Mouse (Mus musculus) heart, postnatal 36 days (tissue): ENCODE measurements around the gene Thbs3. TPM values are rescaled to one million over a fixed set of nuclear protein-coding genes. Genes with fewer than 3 reads are reported as not detected.

Experiments used
- DNase-seq, 2 experiments: peaks; one replicate each; pipeline ENCODE4 v3.0.0; 2021 to 2022
- intact Hi-C: fragments of 180-260 bp; cut with DNase I; formaldehyde crosslinking; loops from one replicate; pipeline ENCODE4 v1.15.1; 2025
- total RNA-seq, 2 experiments: library from RNA; stranded (reverse); gene quantifications; 2 replicates each; pipeline ENCODE4 v1.2.3; 2021

Thbs3 gene
- 1 to 10 TPM; 6.8 to 9.4 TPM for total RNA-seq

DNA sequence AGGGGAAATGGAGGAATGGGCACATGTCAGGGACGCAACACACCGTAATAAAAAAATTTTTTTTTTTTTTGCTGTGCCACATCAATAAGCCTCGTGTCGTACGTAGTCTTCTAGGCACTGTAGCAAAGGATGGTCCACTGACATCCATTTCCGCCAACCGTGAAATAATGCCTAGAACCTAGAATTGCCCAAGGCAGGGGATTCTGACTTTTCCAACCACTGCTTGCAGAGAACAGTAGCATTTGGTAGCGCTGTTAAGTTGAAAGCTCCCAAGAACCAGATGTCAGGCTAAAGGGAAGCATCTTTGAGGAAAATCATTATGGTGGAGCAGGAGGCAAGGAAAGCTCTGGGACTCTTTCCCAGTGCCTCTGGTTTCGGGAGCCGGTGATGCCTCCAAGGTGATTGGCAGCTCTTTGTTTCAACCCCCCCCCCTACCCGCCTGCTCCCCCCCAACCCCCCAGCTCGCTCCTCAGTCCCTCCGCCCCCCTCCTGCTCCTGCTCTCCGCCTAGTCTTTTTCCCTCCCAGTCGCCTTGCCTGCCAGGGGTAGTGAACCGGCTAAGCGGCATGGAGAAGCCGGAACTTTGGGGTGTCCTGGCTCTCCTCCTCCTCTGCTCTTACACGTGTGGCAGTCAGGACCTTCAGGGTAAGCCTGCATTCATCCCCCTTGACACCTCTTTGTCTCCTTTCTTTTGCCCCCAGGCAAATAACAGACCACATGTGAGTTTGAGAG, at the start of gene Thbs3:
Thbs3 (plus strand) TSS at position 500 of the 731 bp plus-strand sequence.
- peak; percentile 37 to 52 for DNase-seq

GRCm38 (mm10) chr3:89165268-89165870, 49.6 kb upstream of the Thbs3 start:
- intact Hi-C loops = loop anchor here (2.0 to 10.0 kb wide), 3 partner anchors 75 to 251 kb away; partner anchors contain the start of gene Msto1
- no peak for DNase-seq

More for the DNA sequence above, at the start of gene Thbs3:
- intact Hi-C loops = loop anchor here (2.0 kb wide), 1 partner anchor 18 kb away; no protein-coding TSS in a partner anchor

- intact Hi-C loops = loop anchor here (10.0 kb wide), 2 partner anchors 222 to 252 kb away; partner anchors contain the start of gene Msto1
- DNase-seq = no peak
These were observed 48.0 kb upstream of the Thbs3 start for GRCm38 (mm10) chr3:89166945-89167344.

- DNase-seq = no peak
- intact Hi-C loops = no loop called here
These were observed 40.1 kb upstream of the Thbs3 start for GRCm38 (mm10) chr3:89174844-89175243.

GRCm38 (mm10) chr3:89175544-89175943, 39.4 kb upstream of the Thbs3 start:
- no peak for DNase-seq
- intact Hi-C loops = no loop called here

DNA sequence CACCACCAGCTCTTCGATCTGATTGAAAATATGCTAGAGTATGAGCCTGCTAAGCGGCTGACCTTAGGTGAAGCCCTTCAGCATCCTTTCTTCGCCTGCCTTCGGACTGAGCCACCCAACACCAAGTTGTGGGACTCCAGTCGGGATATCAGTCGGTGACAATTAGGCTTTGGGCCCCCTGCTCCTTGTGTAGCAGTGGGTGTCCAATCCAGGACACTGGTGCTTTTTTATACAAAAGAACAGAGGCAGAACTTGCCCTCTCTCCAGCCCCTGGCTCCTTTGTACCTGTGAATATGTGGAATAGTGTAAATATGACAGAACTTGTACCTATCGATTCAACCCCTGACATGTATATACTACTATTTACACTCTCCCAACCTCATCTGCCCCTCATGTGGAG, 38.6 kb upstream of the Thbs3 start:
- intact Hi-C loops = no loop called here
- DNase-seq = no peak

DNA sequence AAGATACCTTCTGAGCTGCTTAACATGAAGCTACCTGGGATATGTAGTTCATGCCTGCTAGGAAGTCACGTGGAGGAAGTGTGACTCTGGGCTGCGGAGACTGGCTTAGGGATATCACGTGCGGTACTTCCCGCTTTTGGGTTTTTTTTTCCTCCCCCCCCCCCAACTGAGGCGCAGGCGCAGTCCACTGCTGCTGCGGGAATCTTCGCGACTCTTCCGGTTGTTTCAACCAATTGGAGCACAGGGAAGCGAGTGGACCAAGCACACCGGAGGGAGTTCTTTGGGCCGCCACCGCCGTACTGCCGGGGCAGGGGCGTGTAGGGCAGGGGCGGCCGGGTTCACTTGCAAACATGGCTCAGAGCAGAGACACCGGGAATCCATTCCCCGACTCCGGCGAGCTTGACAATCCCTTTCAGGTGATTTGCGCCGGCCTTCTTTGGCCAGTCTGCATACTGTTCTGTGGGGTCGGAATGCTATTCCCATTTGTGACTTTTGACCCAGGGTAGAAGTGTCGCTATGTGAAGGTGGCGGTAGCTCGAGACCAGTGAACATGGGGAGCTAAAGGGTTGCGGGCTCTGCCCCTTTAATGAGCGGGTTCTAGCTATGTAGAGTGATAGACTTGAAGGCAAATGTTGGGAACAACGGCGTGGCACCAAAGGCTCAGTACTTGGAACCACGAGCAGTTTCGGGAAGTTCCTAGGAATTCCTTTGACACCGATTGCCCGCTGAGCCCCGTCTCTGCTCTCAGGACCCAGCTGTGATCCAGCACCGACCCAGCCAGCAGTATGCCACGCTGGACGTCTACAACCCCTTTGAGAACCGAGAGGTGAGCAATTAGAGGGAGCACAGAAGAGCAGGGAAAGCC, 37.5 kb upstream of the Thbs3 start, which contains the start of gene Scamp3:
Scamp3 (plus strand) TSS at position 232 of the 865 bp plus-strand sequence.
- peak; percentile 78 to 85 for DNase-seq
- intact Hi-C loops = no loop called here

DNA sequence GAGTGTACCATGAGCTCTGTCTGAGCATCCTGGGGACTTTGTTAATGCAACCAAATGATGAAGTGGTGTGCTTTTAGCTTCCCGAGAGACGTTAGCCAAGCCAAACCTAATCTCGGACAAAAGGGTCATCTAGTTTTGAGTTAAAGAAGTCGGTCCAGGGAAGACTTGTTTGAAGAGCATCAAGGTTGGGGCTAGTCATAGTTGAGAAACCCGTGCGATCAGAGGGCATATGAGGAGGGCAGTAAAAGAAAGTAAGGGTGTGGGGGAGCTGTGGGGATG, 36.9 kb upstream of the Thbs3 start:
- no peak for DNase-seq
- intact Hi-C loops = no loop called here

- intact Hi-C loops = no loop called here
- DNase-seq = no peak
These were observed 35.9 kb upstream of the Thbs3 start for GRCm38 (mm10) chr3:89179056-89179455.

GRCm38 (mm10) chr3:89181749-89182500, 33.1 kb upstream of the Thbs3 start:
- intact Hi-C loops = no loop called here
- DNase-seq = no peak

GRCm38 (mm10) chr3:89182531-89183057, 32.4 kb upstream of the Thbs3 start:
- intact Hi-C loops = no loop called here
- no peak for DNase-seq

GRCm38 (mm10) chr3:89183058-89183958, 31.7 kb upstream of the Thbs3 start, which contains the start of gene Fam189b:
Fam189b (plus strand) TSS chr3:89183143.
- peak; percentile 74 to 81 for DNase-seq
- intact Hi-C loops = no loop called here

DNA sequence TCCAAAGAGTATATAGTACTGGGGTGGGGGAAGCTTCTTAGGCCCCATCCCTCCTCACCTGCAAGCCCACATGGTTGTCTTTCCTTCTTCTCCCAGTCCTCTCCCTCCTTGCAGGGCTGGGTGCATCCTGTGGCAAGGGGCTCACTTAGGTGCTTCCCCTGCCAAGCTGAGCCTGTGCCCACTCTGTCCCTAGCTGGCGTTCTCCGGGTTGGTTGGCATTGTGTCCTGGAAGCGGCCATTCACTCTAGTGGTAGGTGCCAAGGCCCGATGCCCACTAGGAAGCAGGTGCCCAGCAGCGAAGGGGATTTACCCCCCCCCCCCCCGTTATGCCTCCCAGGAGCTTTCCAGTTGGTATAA, 31.0 kb upstream of the Thbs3 start:
- intact Hi-C loops = no loop called here
- no peak for DNase-seq

DNA sequence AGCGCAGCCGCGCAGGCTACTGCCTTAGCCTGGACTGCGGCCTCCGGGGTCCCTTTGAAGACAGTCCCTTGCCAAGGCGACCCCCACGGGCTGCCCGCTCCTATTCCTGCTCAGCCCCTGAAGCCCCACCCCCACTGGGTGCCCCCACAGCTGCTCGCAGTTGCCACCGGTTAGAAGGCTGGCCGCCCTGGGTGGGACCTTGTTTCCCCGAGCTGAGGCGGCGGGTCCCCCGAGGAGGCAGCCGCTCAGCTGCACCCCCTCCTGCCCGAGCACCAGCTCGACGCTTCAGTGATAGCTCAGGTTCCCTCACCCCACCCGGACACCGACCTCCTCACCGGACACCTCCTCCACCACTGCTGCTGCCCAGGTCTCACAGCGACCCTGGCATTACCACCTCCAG, 27.8 kb upstream of the Thbs3 start:
- no peak for DNase-seq
- intact Hi-C loops = no loop called here

DNA sequence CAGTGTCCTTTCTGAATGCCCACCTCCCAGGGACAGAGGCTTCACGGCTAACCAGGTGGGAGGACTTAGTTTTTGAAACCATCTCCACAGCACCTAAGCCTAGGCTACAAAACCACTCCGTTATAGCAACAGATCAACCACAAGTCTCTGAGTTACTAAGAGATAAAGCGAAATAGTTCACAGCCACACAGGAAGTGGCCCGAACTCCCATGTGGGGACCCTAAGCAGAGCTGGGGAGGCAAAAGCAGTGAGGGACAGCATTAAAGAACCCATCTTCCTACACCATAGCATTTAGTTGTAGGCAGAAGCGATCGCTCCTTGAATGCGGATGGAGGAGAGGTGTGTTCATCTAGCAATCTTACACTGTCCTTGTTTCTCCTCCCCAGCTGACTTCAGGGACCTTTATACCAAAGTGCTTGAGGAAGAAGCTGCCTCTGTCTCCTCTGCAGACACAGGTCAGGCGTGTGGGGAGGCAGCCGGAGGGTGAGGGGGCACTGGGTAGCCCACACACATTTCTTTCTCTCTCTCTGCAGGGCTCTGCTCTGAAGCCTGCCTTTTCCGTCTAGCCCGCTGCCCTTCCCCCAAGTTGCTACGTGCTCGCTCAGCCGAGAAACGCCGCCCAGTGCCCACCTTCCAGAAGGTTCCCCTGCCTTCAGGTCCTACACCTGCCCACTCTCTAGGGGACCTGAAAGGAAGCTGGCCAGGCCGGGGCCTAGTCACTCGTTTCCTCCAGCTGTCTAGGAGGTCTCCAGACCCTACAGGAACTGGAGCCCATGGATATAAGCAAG, 27.1 kb upstream of the Thbs3 start:
- DNase-seq = no peak
- intact Hi-C loops = no loop called here

DNA sequence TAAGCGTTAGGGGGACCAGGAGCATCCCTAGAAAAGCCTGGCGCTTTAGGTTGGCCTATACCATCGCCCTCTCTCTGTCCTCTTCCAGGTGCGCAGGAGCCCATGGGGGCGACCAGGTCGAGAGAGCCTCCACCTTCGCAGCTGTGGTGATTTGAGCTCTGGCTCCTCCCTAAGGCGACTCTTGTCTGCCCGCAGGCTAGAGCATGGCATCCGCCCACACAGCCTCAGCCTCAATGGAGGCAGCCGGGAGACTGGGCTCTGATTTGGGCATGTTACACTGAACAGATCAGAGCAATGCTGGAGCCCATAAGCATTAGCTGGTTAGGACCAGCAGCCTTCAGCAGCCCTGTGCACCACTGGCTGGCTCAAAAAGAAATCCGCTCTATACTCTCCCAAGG, 26.5 kb upstream of the Thbs3 start:
- no peak for DNase-seq
- intact Hi-C loops = no loop called here

- intact Hi-C loops = no loop called here
- DNase-seq = no peak
These were observed 24.5 kb upstream of the Thbs3 start for GRCm38 (mm10) chr3:89190436-89190835.

- no peak for DNase-seq
- intact Hi-C loops = no loop called here
These were observed 21.6 kb upstream of the Thbs3 start for GRCm38 (mm10) chr3:89193351-89193750.

- no peak for DNase-seq
These were observed 21.1 kb upstream of the Thbs3 start for GRCm38 (mm10) chr3:89193853-89194252.

More at GRCm38 (mm10) chr3:89193853-89194252, 21.1 kb upstream of the Thbs3 start:
- intact Hi-C loops = no loop called here
